Mouse (Mus musculus): ENCODE measurements around the gene Gm525. TPM values are rescaled to one million over a fixed set of nuclear protein-coding genes. Genes with fewer than 3 reads are reported as not detected.

Gm525 gene
- total and polyA plus RNA-seq, 3 experiments, result not detected

DNA sequence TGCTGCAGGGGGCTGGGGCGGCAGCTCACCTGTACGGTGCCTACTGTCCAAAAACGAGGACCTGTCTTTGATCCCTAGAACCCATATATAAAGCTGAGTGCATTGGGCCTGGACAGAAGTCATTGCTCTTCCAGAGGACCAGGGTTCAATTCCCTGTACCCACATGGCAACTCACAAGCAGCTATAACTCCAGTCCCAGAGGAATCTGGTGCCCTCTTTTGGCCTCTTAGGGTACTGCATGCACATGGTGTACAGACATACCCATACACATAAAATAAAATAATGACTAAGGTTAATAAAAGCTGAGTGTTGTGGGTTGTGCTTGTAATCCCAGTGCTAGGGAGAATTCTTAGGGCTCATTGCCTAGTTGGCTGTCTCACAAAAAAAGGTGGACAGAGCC lies 8.3 kb upstream of the Gm525 start:
- peaks cover 2% of the 10 kb centered on the region for H3K79me2 ChIP-seq (ENCODE audit: control insufficient read depth, insufficient read depth, low read length, poor library complexity)
- H3K27me3 ChIP-seq (ENCODE audit: control insufficient read depth in 1 of 2, insufficient read depth in 2 of 2, low read length in 2 of 2), result no peaks in the 10 kb centered on the region
- H3K4me3 ChIP-seq (ENCODE audit: control insufficient read depth in 1 of 2, insufficient read depth in 1 of 2, low read depth in 2 of 2, low read length in 2 of 2), result no peak overlapping the region
- H3K9me3 ChIP-seq (replicated peaks; ENCODE audit: insufficient read depth, low read length), result no peaks in the 10 kb centered on the region
- H3K36me3 ChIP-seq (ENCODE audit: control insufficient read depth in 1 of 2, insufficient read depth in 2 of 2, low read length in 2 of 2), result peaks cover 0 to 11% of the 10 kb centered on the region in 2 experiments; a peak in 2 of 4 replicates
- H3K9ac ChIP-seq (ENCODE audit: control insufficient read depth, low read depth, low read length, poor library complexity, severe bottlenecking), result no peak overlapping the region
- H3K4me1 ChIP-seq (ENCODE audit: control insufficient read depth in 1 of 2, insufficient read depth in 2 of 2, low read length in 2 of 2), result peaks cover 0 to 2% of the 10 kb centered on the region in 2 experiments; a peak in 1 of 4 replicates
- peak; percentile 72 for DNase-seq (ENCODE audit: low read depth, low spot score)
- no peak overlapping the region for H3K27ac ChIP-seq (ENCODE audit: control insufficient read depth, low read depth, low read length)
- TF ChIP-seq SMC3 (IDR thresholded peaks at IDR 0.05; ENCODE audit: low read depth, low read length), result peak; percentile 33
- TF ChIP-seq RAD21 (IDR thresholded peaks at IDR 0.05; ENCODE audit: low read depth, low read length), result peak; percentile 38
- TF ChIP-seq ZC3H11A (IDR thresholded peaks at IDR 0.05; ENCODE audit: low read depth, low read length), result no peak
- no peak for TF ChIP-seq E2F4 (IDR thresholded peaks at IDR 0.05; ENCODE audit: borderline replicate concordance, low read depth, low read length)
- TF ChIP-seq CHD2 (IDR thresholded peaks at IDR 0.05; ENCODE audit: low read length), result no peak
- TF ChIP-seq POLR2AphosphoS5 (IDR thresholded peaks at IDR 0.05; ENCODE audit: borderline replicate concordance, low read depth, low read length), result no peak
- TF ChIP-seq CTCF (IDR thresholded peaks at IDR 0.05 in 2 of 3, conservative IDR thresholded peaks at IDR 0.05 in 1 of 3; ENCODE audit: control insufficient read depth in 1 of 3, insufficient read depth in 1 of 3, low read depth in 2 of 3, low read length in 3 of 3, poor library complexity in 1 of 3, severe bottlenecking in 1 of 3), result peak; percentile 2 to 71 (median 53); a peak in 4 of 6 replicates

GRCm38 (mm10) chr11:89066126-89066525 lies 7.5 kb upstream of the Gm525 start:
- no peak overlapping the region for H3K27ac ChIP-seq (ENCODE audit: control insufficient read depth, low read depth, low read length)
- no peaks in the 10 kb centered on the region for H3K79me2 ChIP-seq (ENCODE audit: control insufficient read depth, insufficient read depth, low read length, poor library complexity)
- H3K36me3 ChIP-seq (ENCODE audit: control insufficient read depth in 1 of 2, insufficient read depth in 2 of 2, low read length in 2 of 2), result peaks cover 0 to 9% of the 10 kb centered on the region in 2 experiments; a peak in 2 of 4 replicates
- H3K4me1 ChIP-seq (ENCODE audit: control insufficient read depth in 1 of 2, insufficient read depth in 2 of 2, low read length in 2 of 2), result peaks cover 0 to 2% of the 10 kb centered on the region in 2 experiments; a peak in 1 of 4 replicates
- DNase-seq (ENCODE audit: low read depth, low spot score), result no peak
- no peaks in the 10 kb centered on the region for H3K27me3 ChIP-seq (ENCODE audit: control insufficient read depth in 1 of 2, insufficient read depth in 2 of 2, low read length in 2 of 2)
- no peaks in the 10 kb centered on the region for H3K9me3 ChIP-seq (replicated peaks; ENCODE audit: insufficient read depth, low read length)
- H3K4me3 ChIP-seq (ENCODE audit: control insufficient read depth in 1 of 2, insufficient read depth in 1 of 2, low read depth in 2 of 2, low read length in 2 of 2), result no peak overlapping the region
- no peak overlapping the region for H3K9ac ChIP-seq (ENCODE audit: control insufficient read depth, low read depth, low read length, poor library complexity, severe bottlenecking)
- TF ChIP-seq TCF12 (IDR thresholded peaks at IDR 0.05; ENCODE audit: low read depth, low read length) (no peak), TAL1 (IDR thresholded peaks at IDR 0.05; ENCODE audit: low read length) (no peak), ELF1 (IDR thresholded peaks at IDR 0.05; ENCODE audit: low read depth, low read length) (no peak), POLR2AphosphoS5 (IDR thresholded peaks at IDR 0.05; ENCODE audit: borderline replicate concordance, low read depth, low read length) (no peak), KAT2A (conservative IDR thresholded peaks at IDR 0.05; ENCODE audit: low read depth, low read length) (no peak), MAX (IDR thresholded peaks at IDR 0.05; ENCODE audit: low read length) (no peak), GATA1 (IDR thresholded peaks at IDR 0.05; ENCODE audit: low read depth, low read length) (no peak), EP300 (IDR thresholded peaks at IDR 0.05; ENCODE audit: low read depth in 1 of 2, low read length in 2 of 2) (no peak), MAZ (IDR thresholded peaks at IDR 0.05; ENCODE audit: low read depth, low read length) (no peak), CHD1 (IDR thresholded peaks at IDR 0.05; ENCODE audit: low read depth, low read length) (no peak), ZNF384 (IDR thresholded peaks at IDR 0.05; ENCODE audit: low read depth, low read length) (no peak)

Measured in MEL (cell line).